Mouse (Mus musculus) spleen, adult 12 weeks (tissue): Measurements from ENCODE around the gene Ofcc1.

ENCODE experiments used
- DNase-seq: peaks from one replicate; pipeline ENCODE4 v3.0.0; 2022; ENCODE audit warnings: low spot score

The Ofcc1 gene

DNA sequence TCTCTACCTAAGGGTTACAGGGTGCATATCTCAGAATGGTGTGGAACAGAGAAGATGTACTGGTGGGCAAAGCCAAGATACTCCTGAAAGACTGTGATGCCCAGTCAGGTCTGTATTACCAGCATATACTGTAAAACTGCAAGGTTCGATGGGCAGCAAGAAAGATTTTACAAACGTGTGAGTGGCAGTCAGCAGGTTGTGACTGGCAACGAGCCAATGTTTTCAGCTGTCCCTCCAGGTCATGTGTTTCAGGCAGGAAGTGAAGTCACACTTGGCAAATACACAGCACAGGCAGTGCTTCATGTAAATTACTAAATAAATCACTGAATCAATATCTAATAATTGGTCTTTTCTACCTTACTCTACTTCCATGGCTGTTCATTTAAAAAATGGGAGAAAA is at the start of gene Ofcc1:
Gene Ofcc1 (minus strand): TSS at position 163 of the 400 bp plus-strand sequence.
- no peak for DNase-seq

DNA sequence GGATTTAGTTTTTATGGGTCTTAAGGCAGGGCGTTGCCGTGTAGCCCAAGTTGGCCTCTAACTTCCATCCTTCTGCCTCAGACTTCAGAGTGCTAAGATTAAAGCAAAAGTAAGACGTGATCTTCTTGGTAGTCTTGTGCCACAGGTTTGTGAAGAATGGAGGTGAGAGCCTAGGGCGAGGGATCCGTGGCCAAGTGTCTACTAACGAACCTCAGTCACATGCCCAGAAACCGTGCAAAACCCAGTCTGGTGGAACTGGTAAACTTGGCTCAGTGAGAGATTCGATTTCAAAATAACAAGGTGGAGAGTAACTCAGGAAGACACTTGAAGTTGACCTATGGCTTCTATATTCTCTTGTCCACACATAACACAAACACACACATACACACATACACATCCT is 28.9 kb upstream of the Ofcc1 start:
- DNase-seq = no peak

DNA sequence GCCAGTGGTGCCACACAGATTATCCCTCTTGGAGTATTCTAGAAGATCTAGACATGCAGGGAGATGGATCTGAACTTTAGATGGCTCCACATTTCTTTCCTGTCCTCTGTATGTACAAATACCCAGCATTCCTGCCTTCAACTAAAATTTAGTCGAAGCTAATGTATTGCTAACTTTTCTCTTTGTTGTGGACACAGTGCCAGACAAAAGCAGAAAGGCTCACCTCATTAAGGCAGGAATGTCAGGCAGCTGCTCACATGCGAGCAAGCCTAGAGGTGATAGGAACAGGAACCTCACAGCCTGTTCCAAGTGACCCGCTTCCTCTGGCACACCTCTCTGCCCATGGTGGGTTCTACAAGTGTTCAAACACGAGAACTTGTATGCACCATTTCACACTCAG is 26.2 kb upstream of the Ofcc1 start:
- DNase-seq = no peak

GRCm38 (mm10) chr13:40384962-40385361 is 23.7 kb upstream of the Ofcc1 start:
- no peak for DNase-seq

DNA sequence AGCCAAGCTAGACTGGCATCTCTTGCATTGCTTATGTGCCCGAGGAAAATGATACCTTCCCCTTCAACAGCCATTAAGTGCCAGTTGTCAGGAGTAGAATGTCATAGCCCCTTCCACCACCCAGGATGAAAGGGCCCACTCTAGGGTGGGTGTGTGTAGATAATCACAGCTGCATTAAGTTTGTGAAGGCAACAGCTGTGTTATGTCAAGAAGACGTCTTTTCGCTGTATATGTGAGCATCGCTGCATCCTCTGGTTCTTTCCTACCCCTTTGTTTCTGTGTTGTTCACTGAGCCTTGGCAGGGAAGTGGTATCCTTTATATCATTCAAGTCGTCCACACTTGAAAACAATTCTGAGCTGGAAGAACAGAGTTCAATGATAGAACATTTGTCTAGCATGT is 15.5 kb upstream of the Ofcc1 start:
- DNase-seq = no peak

- DNase-seq = no peak
These were observed 5.5 kb upstream of the Ofcc1 start for GRCm38 (mm10) chr13:40366762-40367161.

DNA sequence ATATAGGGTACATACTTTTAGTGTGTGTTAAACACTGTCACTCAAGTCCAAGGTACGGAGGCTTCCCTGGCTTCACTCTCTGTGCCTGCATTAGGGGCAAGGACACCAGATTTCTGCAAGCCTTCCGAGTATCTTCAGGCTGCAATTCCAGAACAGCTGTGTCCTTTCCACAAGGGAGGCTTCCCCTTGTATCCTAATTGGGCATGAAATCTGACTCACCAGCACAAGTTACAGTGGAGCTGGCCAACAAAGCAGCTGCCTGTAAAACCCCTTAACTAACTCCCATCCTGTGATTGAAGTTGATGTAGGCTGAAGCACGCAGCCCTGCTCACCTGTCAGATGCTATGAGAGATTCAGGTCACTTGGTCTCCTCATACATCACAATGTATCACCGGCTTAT is 3.6 kb upstream of the Ofcc1 start:
- no peak for DNase-seq

DNA sequence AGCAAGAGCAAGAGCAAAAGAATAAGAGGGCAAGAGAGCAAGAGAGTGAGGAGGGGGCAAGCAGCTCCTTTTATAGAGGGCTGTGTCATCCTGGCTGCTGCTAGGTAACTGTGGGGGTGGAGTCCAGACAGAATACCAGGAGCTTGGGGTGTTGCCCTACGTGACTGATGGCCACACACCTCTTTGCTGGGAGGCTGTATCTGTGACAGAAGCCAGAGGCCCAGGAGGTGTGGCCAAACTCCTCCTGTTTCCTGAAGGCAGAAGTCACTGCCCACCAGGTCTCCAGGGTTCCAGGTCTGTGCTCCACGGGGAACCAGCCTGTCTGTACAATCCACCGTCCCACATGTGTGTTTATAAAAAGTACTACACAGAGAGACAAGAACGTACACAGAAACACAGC is 558 bp downstream of the Ofcc1 start:
- DNase-seq = no peak

- no peak for DNase-seq
These were observed 14.2 kb downstream of the Ofcc1 start for GRCm38 (mm10) chr13:40347045-40347444.

- DNase-seq = no peak
These were observed 37.9 kb downstream of the Ofcc1 start for GRCm38 (mm10) chr13:40323301-40323700.

DNA sequence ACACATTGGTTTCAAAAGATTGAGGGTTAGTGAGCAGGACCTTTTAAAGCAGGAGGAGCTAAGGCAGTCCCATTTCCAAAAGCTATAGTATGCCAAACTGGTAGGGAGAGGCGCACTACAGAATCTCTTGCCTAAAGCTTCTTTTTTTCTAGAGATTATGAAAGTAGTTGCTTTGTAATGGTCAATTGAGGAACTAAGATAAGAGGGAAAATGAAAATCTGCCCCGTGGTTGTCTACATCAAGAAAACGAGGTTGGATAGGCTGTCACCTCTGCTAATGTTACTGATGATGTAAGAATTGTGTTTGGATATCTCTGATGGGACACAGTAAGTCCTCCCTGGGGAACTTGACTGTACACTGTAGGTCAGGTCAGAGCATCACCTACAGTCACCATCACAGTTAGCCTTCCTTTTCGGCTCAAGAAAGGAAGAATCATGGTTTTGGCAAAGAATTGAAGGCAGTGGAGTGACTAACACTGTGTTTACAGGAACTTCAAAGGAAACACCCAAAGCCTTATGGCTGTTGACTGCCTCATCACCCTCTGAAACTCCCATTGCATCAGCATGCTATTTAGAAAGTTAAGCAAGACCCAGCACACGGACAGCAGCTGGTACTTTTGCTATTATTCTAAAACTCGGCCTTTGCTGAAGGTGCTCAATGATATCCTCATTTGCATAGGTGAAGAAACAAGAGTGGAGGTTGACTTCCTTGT is 40.3 kb downstream of the Ofcc1 start:
- no peak for DNase-seq

- no peak for DNase-seq
These were observed 43.5 kb downstream of the Ofcc1 start for GRCm38 (mm10) chr13:40317731-40318130.

DNA sequence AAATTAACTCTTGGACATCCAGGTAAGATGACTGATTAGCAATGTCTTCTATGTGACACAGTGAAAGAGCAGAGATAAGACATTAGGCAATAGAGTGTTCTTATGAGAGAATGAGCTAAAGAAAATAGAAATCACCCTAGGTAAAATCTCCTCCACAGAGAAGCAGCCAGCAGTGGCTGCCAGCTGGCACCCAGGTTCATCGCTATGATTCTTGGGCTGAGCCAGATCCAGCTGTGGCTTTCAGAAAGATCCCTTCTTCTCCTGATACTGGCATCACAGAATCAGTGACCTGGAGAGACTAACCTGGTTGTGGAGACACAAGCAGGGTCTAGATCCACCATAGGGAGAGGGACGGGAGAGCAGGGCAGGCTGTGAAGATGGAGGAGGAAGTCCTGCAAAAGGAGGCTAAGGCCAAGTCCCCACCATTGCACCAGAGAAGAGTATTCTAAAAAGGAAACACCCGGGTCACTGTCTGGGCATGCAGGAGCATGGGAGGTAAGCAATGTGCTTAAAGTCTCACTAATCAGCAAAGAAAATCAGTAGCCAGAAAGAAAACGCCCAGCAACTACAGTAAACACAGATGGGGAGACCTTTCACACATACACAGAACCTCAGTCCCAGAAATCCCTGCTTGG is 46.0 kb downstream of the Ofcc1 start:
- DNase-seq = no peak

- no peak for DNase-seq
These were observed 68.4 kb downstream of the Ofcc1 start for GRCm38 (mm10) chr13:40292891-40293290.

DNA sequence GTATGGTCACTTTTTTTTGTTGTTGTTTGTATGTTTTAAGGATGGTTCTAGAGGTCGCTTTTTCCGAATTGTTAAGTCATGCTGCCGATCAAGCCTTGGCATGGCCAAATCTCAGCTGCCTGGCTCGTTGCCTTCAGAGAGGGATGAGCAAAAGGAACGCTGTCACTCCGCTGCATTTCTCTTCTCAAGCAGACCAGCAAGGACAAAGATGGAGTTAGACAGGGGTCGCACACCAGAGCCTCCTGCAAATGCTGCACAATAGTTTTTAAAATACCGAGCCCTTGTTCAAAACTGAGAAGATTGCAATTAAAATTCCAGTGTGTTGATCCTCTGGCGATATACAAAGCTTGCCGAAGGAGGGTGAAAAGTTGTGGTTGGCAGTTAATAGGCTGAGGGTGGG is 70.4 kb downstream of the Ofcc1 start:
- DNase-seq = no peak

GRCm38 (mm10) chr13:40288650-40289049 is 72.6 kb downstream of the Ofcc1 start:
- DNase-seq = no peak

- DNase-seq = no peak
These were observed 73.8 kb downstream of the Ofcc1 start for GRCm38 (mm10) chr13:40287266-40288002.

DNA sequence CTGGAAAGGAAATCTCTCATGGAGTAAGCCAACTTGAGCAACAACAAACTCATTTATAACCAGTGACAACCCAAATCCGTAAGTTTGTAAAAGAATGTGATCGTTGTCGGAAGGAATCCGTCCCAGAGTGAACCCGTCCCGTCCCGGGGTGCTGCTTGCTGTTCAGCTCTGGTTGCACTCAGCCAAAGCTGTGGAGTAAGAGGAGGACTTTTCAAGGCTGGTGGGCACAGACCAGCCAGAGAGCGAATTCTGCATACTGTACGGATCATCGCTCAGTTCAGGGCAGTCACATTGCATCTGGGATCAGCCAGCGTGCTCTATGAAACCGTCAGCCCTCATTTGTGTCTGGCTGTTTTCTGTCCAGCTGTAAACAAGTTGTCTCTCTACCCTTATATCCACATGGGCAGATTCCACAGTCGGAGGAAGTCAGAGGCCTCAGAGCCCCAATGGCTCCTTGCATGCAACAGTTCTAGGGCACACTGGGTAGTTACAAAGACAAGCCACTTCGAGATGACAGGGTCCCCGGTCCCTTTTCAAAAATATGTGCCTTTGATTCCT is 75.9 kb downstream of the Ofcc1 start:
- DNase-seq = no peak

GRCm38 (mm10) chr13:40280616-40281015 is 80.6 kb downstream of the Ofcc1 start:
- no peak for DNase-seq

DNA sequence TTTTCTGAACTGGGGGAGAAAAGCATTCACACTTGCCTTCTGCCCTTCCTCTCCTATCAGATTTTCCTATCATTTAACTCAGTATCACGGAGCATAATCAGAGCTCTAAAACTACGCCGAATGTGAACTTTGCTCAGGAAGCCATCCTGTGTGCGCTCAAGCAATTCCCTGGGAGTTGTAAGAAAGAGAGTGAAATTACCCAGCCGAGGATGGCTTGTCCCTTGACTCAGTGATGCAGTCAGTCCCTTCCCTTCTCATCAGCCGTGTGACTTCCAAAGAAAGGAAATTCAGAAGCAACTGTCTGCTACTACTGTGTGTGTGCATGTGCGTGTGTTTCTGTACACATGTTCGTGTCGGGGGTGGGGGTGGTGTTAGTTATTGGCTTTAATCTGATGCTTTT is 93.7 kb downstream of the Ofcc1 start:
- no peak for DNase-seq

- no peak for DNase-seq
These were observed 98.0 kb downstream of the Ofcc1 start for GRCm38 (mm10) chr13:40263087-40263807.

GRCm38 (mm10) chr13:40258757-40259156 is 102.5 kb downstream of the Ofcc1 start:
- DNase-seq = no peak
